Mouse (Mus musculus): ENCODE measurements around the gene Pheta2. TPM values are rescaled to one million over a fixed set of nuclear protein-coding genes. Genes with fewer than 3 reads are reported as not detected.
A peak's percentile ranks its signal among the peaks of the same experiment; 100 is the strongest.

The Pheta2 gene
- polyA plus RNA-seq (2012; rRNA removed) (12.8 and 15.3 TPM in 2 replicates), polyA plus RNA-seq (2014; fragmentation: Nextera tagmentation; extraction: Ambion mirVana) (11.9 and 14.1 TPM in 2 replicates)

DNA sequence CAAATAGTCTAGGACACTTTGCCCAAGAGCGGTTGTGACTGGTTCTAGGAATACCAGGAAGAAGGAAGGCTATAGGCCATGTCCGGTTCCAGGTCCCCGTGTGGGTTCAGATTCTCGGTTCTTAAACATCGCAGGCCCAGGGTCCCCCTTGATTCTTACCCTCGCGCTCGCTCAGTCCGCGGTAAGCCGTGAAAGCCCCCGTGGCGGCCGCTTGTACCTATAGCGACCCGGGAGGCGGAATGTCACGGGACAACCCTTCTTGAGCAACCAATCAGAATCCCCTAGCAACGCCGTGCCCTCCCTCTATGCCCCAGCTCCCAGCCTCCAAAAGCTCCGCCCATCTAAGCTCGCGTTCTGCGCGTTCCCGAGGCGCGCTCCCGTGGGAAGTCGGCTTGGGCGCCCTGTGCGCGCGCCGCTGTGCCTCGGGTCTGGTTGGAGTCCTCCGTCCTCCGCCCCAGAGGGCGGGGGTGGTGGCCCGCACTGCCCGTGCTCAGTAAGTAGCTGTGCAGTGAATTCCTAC is at the start of gene Pheta2, which contains the start of the genes Naga and Smdt1:
Gene Pheta2 (plus strand): TSS at position 350 of the 520 bp plus-strand sequence.
Gene Naga (minus strand): TSS at position 333 of the 520 bp plus-strand sequence.
Gene Smdt1 (plus strand): TSS at position 367 of the 520 bp plus-strand sequence.
- Histone ChIP-seq H3K4me2 (replicated peaks; ENCODE audit: low read depth, low read length, severe bottlenecking) (peak within 1 kb of the TSS; percentile 71), H3K4me3 (replicated peaks; ENCODE audit: low read length) (peak within 1 kb of the TSS; percentile 52), H3K9ac (ENCODE audit: low read depth, low read length, severe bottlenecking) (peak within 1 kb of the TSS; percentile 66), H3K4me1 (ENCODE audit: control insufficient read depth, insufficient read depth, low read length) (peaks cover 19% of the 10 kb centered on the region), H3K27ac (replicated peaks; ENCODE audit: low read depth, low read length) (peak within 1 kb of the TSS; percentile 43; the same call in 1 of the 2 replicates), H3K27me3 (ENCODE audit: control insufficient read depth, insufficient read depth, low read length) (no peaks in the 10 kb centered on the region), H3K9me3 (ENCODE audit: control insufficient read depth, low read length) (no peaks in the 10 kb centered on the region), H3K36me3 (ENCODE audit: control insufficient read depth, insufficient read depth, low read length) (peaks cover 29% of the 10 kb centered on the region)
- peak; percentile 90 for ATAC-seq (ENCODE audit: low FRiP score, low read depth)
- under 1% methylated on average over 41 of the region's 41 CpGs for WGBS
- DNase-seq (ENCODE audit: low spot score): peak; percentile 95
- 0 out of 2 replicates have a peak, but pooled peaks have one; percentile 27 for TF ChIP-seq POLR2A (IDR thresholded peaks at IDR 0.05; ENCODE audit: borderline replicate concordance, extremely low read depth, insufficient read depth, insufficient read length)

DNA sequence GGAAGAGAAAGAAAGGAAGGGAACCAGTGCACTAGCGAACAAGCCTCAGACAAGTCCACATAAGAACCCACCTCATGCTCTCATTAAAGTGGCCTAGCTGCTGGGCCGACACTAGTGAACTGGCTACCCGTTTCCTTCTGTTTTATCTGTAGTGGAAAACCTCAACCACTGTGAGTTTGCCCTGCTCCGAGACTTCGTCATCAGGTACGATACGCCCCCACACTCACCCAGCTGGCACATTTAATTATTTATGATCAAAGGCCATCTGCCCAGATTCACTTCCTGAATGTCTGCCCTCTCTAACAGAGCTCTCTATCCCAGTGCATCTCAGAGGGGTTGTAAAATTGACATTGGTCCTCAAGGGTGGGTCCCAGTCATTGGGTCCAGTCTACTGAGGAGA is 48.5 kb upstream of the Pheta2 start:
- no peak overlapping the region for H3K4me3 ChIP-seq (replicated peaks; ENCODE audit: low read length)
- H3K27ac ChIP-seq (replicated peaks; ENCODE audit: low read depth, low read length): no peak overlapping the region
- peaks cover 10% of the 10 kb centered on the region; the same call in 1 of the 2 replicates for H3K4me1 ChIP-seq (ENCODE audit: control insufficient read depth, insufficient read depth, low read length)
- no peaks in the 10 kb centered on the region for H3K27me3 ChIP-seq (ENCODE audit: control insufficient read depth, insufficient read depth, low read length)
- H3K4me2 ChIP-seq (replicated peaks; ENCODE audit: low read depth, low read length, severe bottlenecking): no peak overlapping the region
- TF ChIP-seq POLR2A (IDR thresholded peaks at IDR 0.05; ENCODE audit: borderline replicate concordance, extremely low read depth, insufficient read depth, insufficient read length): no peak
- 84% methylated on average over 7 of the region's 7 CpGs for WGBS
- H3K9me3 ChIP-seq (ENCODE audit: control insufficient read depth, low read length): no peaks in the 10 kb centered on the region
- H3K36me3 ChIP-seq (ENCODE audit: control insufficient read depth, insufficient read depth, low read length): peaks cover 40% of the 10 kb centered on the region
- H3K9ac ChIP-seq (ENCODE audit: low read depth, low read length, severe bottlenecking): no peak overlapping the region
- DNase-seq (ENCODE audit: low spot score) (no peak), ATAC-seq (ENCODE audit: low FRiP score, low read depth) (no peak)

DNA sequence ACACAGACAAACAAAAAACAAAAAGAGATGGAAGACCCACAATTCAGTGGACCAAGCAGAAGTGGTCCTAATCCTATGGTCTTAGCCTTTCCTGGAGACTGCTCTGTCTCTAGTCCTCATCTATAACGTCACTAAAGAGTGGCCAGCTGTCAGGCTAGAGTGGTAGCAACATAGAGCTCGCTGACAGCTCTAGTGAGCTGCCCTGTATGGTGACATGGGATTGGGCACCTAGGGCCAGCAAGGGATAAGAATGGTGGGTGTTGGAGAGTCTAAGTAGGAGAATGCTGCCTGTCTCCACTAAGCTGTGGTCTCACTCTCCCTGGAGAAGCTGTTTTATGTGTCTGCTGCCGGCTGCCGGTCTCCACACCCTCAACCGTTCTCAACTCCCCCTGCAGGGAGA is 45.9 kb upstream of the Pheta2 start:
- Histone ChIP-seq H3K4me1 (ENCODE audit: control insufficient read depth, insufficient read depth, low read length) (peaks cover 10% of the 10 kb centered on the region; the same call in 1 of the 2 replicates), H3K9ac (ENCODE audit: low read depth, low read length, severe bottlenecking) (no peak overlapping the region), H3K27me3 (ENCODE audit: control insufficient read depth, insufficient read depth, low read length) (no peaks in the 10 kb centered on the region), H3K4me2 (replicated peaks; ENCODE audit: low read depth, low read length, severe bottlenecking) (peak overlapping the region; percentile 29), H3K36me3 (ENCODE audit: control insufficient read depth, insufficient read depth, low read length) (peaks cover 24% of the 10 kb centered on the region), H3K9me3 (ENCODE audit: control insufficient read depth, low read length) (no peaks in the 10 kb centered on the region), H3K27ac (replicated peaks; ENCODE audit: low read depth, low read length) (no peak overlapping the region), H3K4me3 (replicated peaks; ENCODE audit: low read length) (no peak overlapping the region)
- 24% methylated on average over 5 of the region's 5 CpGs for WGBS
- ATAC-seq (ENCODE audit: low FRiP score, low read depth) (no peak), DNase-seq (ENCODE audit: low spot score) (no peak)
- no peak for TF ChIP-seq POLR2A (IDR thresholded peaks at IDR 0.05; ENCODE audit: borderline replicate concordance, extremely low read depth, insufficient read depth, insufficient read length)

DNA sequence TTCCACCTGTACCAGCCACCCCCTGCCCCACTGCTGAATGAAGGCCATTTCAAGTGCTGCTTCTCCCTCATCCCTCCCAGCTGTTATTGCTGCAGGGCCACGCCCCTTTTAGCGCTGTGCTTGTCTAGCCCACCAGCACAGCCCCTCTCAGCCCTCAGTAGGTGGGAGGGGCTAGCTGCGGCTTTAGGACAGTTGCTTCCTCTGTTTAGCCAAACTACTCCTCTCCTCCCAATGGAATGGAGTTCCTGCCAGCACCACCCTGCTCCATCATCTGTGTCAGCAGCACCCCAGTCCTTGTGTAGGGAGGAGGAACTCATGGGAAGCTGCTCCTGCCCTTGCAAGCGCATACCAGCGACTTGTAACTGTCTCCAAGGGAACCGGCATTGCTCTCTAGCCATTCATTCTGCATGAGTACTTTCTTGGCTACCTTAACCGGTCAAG is 45.5 kb upstream of the Pheta2 start:
- Histone ChIP-seq H3K4me2 (replicated peaks; ENCODE audit: low read depth, low read length, severe bottlenecking) (peak overlapping the region; percentile 29), H3K27ac (replicated peaks; ENCODE audit: low read depth, low read length) (no peak overlapping the region), H3K4me1 (ENCODE audit: control insufficient read depth, insufficient read depth, low read length) (peaks cover 10% of the 10 kb centered on the region; the same call in 1 of the 2 replicates), H3K4me3 (replicated peaks; ENCODE audit: low read length) (no peak overlapping the region), H3K36me3 (ENCODE audit: control insufficient read depth, insufficient read depth, low read length) (peaks cover 23% of the 10 kb centered on the region), H3K9me3 (ENCODE audit: control insufficient read depth, low read length) (no peaks in the 10 kb centered on the region), H3K9ac (ENCODE audit: low read depth, low read length, severe bottlenecking) (no peak overlapping the region), H3K27me3 (ENCODE audit: control insufficient read depth, insufficient read depth, low read length) (no peaks in the 10 kb centered on the region)
- WGBS: 21% methylated on average over 7 of the region's 7 CpGs
- DNase-seq (ENCODE audit: low spot score) (peak; percentile 20), ATAC-seq (ENCODE audit: low FRiP score, low read depth) (0 out of 2 replicates have a peak, but pooled peaks have one; percentile 44)
- no peak for TF ChIP-seq POLR2A (IDR thresholded peaks at IDR 0.05; ENCODE audit: borderline replicate concordance, extremely low read depth, insufficient read depth, insufficient read length)

DNA sequence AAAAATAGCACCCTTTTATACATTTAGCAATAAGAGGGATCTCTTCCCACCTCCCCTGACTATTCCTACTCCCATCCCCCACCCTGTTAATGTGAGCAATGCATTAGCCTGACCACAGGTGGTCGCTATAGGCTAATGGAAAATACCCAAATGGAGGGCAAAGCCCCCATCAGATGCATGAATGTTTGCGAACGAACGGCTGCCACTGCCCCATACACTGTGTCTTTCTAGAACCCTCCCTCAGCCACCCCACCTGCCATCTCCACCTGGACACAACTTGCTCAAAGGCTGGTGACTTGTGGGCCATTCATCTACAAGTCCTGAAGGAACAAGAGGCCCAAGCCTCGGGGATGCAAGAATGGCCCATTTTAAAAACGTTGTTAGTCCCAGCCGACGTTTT is 44.7 kb upstream of the Pheta2 start:
- WGBS: 50% methylated on average over 8 of the region's 8 CpGs
- no peak for DNase-seq (ENCODE audit: low spot score)
- H3K4me3 ChIP-seq (replicated peaks; ENCODE audit: low read length): no peak overlapping the region
- TF ChIP-seq POLR2A (IDR thresholded peaks at IDR 0.05; ENCODE audit: borderline replicate concordance, extremely low read depth, insufficient read depth, insufficient read length): no peak
- no peaks in the 10 kb centered on the region for H3K27me3 ChIP-seq (ENCODE audit: control insufficient read depth, insufficient read depth, low read length)
- H3K4me1 ChIP-seq (ENCODE audit: control insufficient read depth, insufficient read depth, low read length): peaks cover 10% of the 10 kb centered on the region; the same call in 1 of the 2 replicates
- H3K9me3 ChIP-seq (ENCODE audit: control insufficient read depth, low read length): no peaks in the 10 kb centered on the region
- H3K4me2 ChIP-seq (replicated peaks; ENCODE audit: low read depth, low read length, severe bottlenecking): no peak overlapping the region
- no peak overlapping the region for H3K27ac ChIP-seq (replicated peaks; ENCODE audit: low read depth, low read length)
- ATAC-seq (ENCODE audit: low FRiP score, low read depth): no peak
- no peak overlapping the region for H3K9ac ChIP-seq (ENCODE audit: low read depth, low read length, severe bottlenecking)
- peaks cover 16% of the 10 kb centered on the region for H3K36me3 ChIP-seq (ENCODE audit: control insufficient read depth, insufficient read depth, low read length)

All from limb, embryonic 14.5 days (tissue).